Mouse (Mus musculus): ENCODE results near the gene Trmt1.
A peak's percentile ranks its signal among the peaks of the same experiment; 100 is the strongest.

Trmt1 gene

GRCm38 (mm10) chr8:84689091-84689915 is 3.2 kb downstream of the Trmt1 start:
- peak; percentile 86 for DNase-seq (ENCODE audit: extremely low spot score)

GRCm38 (mm10) chr8:84693332-84693731 is 7.2 kb downstream of the Trmt1 start:
- DNase-seq (ENCODE audit: extremely low spot score) = no peak

GRCm38 (mm10) chr8:84695140-84695539 is 9.0 kb downstream of the Trmt1 start:
- DNase-seq (ENCODE audit: extremely low spot score) = no peak

- DNase-seq (ENCODE audit: extremely low spot score) = no peak
Measured at GRCm38 (mm10) chr8:84697166-84698130, 11.3 kb downstream of the Trmt1 start.

- no peak for DNase-seq (ENCODE audit: extremely low spot score)
Measured at GRCm38 (mm10) chr8:84698288-84698687, 12.2 kb downstream of the Trmt1 start.

GRCm38 (mm10) chr8:84698929-84699401 is 12.9 kb downstream of the Trmt1 start:
- no peak for DNase-seq (ENCODE audit: extremely low spot score)

- DNase-seq (ENCODE audit: extremely low spot score) = peak; percentile 42
Measured at GRCm38 (mm10) chr8:84699861-84700322, 13.8 kb downstream of the Trmt1 start.

GRCm38 (mm10) chr8:84700526-84700925 is 14.4 kb downstream of the Trmt1 start:
- DNase-seq (ENCODE audit: extremely low spot score) = no peak

GRCm38 (mm10) chr8:84700941-84701911 is 15.1 kb downstream of the Trmt1 start, which contains the start of gene Lyl1:
Lyl1 (plus strand) TSS chr8:84701457.
- DNase-seq (ENCODE audit: extremely low spot score) = peak; percentile 65

- DNase-seq (ENCODE audit: extremely low spot score) = no peak
Measured at GRCm38 (mm10) chr8:84702561-84702960, 16.5 kb downstream of the Trmt1 start.

- DNase-seq (ENCODE audit: extremely low spot score) = no peak
Measured at GRCm38 (mm10) chr8:84702963-84703465, 16.9 kb downstream of the Trmt1 start.

GRCm38 (mm10) chr8:84703466-84704249 is 17.6 kb downstream of the Trmt1 start:
- peak; percentile 21 for DNase-seq (ENCODE audit: extremely low spot score)

- peak; percentile 81 for DNase-seq (ENCODE audit: extremely low spot score)
Measured at GRCm38 (mm10) chr8:84704356-84704755, 18.2 kb downstream of the Trmt1 start.

- DNase-seq (ENCODE audit: extremely low spot score) = peak; percentile 55
Measured at GRCm38 (mm10) chr8:84704867-84705831, 19.0 kb downstream of the Trmt1 start.

GRCm38 (mm10) chr8:84705960-84706359 is 19.9 kb downstream of the Trmt1 start:
- no peak for DNase-seq (ENCODE audit: extremely low spot score)

- DNase-seq (ENCODE audit: extremely low spot score) = peak; percentile 46
Measured at GRCm38 (mm10) chr8:84706610-84707266, 20.6 kb downstream of the Trmt1 start.

- peak; percentile 44 for DNase-seq (ENCODE audit: extremely low spot score)
Measured at GRCm38 (mm10) chr8:84707267-84707883, 21.3 kb downstream of the Trmt1 start.

- DNase-seq (ENCODE audit: extremely low spot score) = peak; percentile 39
Measured at GRCm38 (mm10) chr8:84708071-84708541, 22.0 kb downstream of the Trmt1 start.
